Mouse (Mus musculus) CD4-positive, CD25-positive, alpha-beta regulatory T cell, adult 4 months (primary cell): ENCODE results near the gene Usmg5. TPM values are rescaled to one million over a fixed set of nuclear protein-coding genes. Genes with fewer than 3 reads are reported as not detected.

Experiments used
- ATAC-seq: one replicate; pipeline ENCODE4 v1.8.0; 2017
- polyA plus RNA-seq, 2 experiments: library from polyadenylated mRNA; unstranded; fragments of 100-300 nt; shearing (Covaris generic); gene quantifications; one replicate each; pipeline ENCODE4 v1.2.1; 2017

Usmg5 gene
- polyA plus RNA-seq, 2 experiments from 2014 or later: 175 to 307 TPM

DNA sequence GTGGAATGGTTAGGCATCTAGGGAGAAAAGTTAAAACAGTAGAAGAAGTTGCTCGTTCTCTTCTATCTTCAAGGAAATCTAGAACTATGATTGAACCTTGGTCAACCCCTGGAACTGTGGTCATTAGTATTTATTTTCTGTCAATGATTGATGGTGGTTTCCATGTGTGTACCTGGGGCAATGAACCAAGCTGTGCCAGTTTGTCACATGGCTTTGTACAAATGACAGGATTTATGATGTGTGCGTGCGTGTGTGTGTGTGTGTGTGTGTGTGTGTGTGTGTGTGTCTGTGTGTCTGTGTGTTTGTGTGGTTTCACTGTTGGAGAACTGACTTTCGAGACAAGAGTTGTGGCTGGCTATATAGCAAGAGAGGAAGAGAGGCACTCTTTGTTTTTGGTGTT, 37.0 kb downstream of the Usmg5 start:
- ATAC-seq: no peak

DNA sequence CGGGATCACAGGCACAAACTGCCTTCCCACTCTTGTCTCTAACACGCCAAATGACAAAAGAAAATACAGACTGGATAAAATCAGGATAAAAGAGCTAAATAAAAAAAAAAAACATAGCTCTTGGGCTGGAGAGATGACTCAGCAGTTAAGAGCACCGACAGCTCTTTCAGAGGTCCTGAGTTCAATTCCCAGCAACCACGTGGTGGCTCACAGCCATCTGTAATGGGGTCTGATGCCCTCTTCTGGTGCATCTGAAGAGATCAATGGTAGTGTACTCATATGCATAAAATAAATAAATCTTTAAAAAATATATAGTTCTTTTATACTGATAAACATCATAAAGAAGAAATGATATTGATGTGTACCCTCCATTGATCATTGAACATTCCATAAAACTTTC, 37.5 kb downstream of the Usmg5 start:
- ATAC-seq: no peak

DNA sequence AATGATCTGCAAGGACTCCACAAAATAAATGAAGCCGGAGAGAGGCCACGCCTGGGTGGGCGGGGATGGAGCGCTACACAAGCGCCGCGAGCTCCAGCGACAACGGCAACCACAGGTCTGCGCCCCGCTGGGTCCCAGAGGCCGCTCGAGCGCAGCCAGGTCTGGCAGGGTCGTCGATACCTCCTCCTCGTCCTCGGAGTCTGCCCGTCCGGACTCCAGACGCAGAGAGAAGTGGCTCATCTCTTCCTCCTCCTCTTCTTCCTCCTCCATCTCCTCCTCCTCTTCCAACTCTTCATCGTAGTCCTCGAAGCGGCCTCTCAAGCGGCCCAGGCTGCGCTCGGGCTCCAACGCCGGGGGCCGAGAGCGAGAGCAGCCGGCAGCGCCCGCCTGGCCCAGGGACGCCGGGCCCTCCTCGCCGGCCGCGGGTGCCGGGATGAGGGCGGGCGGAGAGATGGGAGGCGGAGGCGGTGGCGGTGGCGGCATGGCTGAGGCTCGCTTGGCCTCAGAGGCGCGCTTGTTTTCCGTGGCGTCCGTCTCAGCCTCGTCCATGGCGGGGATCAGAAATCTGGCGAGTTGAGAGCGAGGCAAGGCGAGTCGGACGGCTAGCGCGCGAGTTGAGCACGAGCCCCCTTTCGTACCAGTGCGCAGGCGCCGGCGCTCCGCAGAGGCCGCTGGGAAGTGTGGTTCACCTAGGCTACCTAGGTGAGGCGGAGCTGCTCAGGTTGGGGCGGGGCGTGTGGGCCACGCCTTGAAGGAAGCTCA, 40.0 kb downstream of the Usmg5 start, which contains the start of gene Pcgf6:
TSS of gene Pcgf6 (minus strand) at position 636 of the 762 bp plus-strand sequence.
- ATAC-seq: peak; percentile 94

GRCm38 (mm10) chr19:47049840-47050239, 40.6 kb downstream of the Usmg5 start:
- ATAC-seq: peak; percentile 25

DNA sequence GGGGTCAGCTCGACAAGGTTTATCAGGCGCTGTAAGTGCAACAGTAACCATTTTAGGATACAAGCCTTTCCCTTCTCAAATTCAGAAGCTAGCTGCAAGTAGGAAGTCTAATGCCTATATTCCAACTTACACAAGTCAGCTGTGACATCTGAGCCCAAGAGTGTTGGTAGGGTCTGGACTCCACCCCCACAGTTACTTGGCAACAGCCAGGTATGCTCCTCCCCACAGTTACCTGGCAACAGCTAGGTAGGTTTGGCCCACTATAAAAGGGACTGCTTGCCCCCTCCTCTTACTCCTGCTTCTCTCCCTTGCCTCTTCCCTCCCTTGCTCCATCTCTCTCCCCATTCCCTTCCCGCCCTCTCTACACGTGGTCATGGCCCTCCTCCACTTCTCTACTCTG, 41.4 kb downstream of the Usmg5 start:
- ATAC-seq: no peak

DNA sequence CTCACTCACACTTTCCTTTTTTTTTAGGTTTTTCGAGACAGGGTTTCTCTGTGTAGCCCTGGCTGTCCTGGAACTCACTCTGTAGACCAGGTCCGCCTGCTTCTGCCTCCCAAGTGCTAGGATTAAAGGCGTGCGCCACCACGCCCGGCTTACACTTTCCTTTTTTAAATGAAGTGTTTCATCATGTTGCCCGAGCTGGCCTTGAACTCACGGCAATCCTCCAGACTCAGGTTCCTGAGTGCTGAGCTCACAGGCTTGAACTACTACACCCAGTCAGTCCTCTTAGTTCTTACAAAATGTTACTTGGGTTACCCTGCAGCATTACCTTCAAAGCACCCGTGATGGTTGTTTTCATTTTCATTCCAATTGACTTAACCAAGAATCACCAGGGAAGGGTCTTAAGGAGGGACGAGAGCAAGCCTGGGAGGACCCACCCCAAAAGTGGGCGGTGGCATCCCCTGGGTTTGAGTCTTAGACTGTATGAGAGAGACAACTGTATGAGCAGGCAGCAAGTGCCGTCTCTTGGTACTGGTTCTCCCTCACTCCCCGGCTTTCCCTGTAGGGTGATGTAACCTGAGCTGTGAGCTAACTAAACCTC, 43.1 kb downstream of the Usmg5 start:
- no peak for ATAC-seq

GRCm38 (mm10) chr19:47046343-47046742, 44.1 kb downstream of the Usmg5 start:
- no peak for ATAC-seq

DNA sequence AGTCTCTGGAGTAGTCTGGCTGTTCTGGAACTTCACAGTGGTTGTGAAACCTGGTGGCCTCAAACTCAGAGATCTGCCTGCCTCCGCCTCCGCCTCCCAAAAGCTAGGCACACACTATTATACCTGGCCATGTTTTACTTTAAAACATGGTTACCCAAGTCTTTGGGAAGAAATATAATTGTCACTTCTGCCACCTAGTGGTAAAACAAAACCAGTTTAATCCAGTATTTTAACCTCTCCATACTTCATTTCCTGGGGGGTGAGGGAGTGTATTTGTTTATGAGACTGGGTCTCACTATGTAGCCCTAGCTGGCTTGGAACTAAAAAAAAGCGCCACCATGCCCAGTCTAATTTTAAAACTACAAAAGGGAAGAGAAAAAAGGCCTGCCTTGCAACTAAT, 46.8 kb downstream of the Usmg5 start:
- ATAC-seq: peak; percentile 60

- no peak for ATAC-seq
Observed at GRCm38 (mm10) chr19:47040720-47041473, 49.5 kb downstream of the Usmg5 start.

DNA sequence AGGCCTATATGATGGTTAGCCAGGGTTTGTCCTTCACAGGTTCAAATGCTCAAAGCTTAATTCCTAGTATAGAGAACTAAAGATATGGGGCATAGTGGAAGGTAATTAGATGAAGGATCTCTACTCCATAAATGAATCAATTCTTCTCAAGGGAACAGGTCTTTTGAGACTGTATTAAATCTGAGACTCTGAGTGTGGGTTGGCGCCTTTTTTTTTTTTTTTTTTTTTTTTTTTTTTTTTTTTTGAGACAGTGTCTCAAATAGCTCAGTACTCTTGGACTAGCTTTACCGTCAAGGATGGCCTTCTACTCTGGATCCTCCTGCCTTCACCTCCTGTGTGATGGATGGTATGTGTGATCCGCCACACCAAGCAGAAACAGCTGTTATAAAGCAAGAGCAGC, 53.9 kb downstream of the Usmg5 start:
- ATAC-seq: no peak

GRCm38 (mm10) chr19:47034916-47035315, 55.5 kb downstream of the Usmg5 start:
- ATAC-seq: no peak

Other genes starting within 250 kb of the Usmg5 start
- gene Ina, start 75.9 kb downstream of the Usmg5 start, polyA plus RNA-seq: not detected
- 10 to 100 TPM; 38.0 to 42.2 TPM for gene Nt5c2, start 75.5 kb downstream of the Usmg5 start, polyA plus RNA-seq
- gene Pcgf6, start 39.7 kb downstream of the Usmg5 start, polyA plus RNA-seq: 1 to 10 TPM; 7.4 to 8.9 TPM
- gene Taf5, start 22.9 kb downstream of the Usmg5 start, polyA plus RNA-seq: 1 to 10 TPM; 2.0 to 2.8 TPM
- 1 to 10 TPM; 7.9 to 9.4 TPM for gene Pdcd11, start 121 bp upstream of the Usmg5 start, polyA plus RNA-seq
- gene Calhm2, start 47.6 kb upstream of the Usmg5 start, polyA plus RNA-seq: 10 to 100 TPM; 13.0 to 27.1 TPM
- gene Calhm1, start 53.6 kb upstream of the Usmg5 start, polyA plus RNA-seq: not detected
- not detected for gene Calhm3, start 67.1 kb upstream of the Usmg5 start, polyA plus RNA-seq
- under 1 TPM; 0.20 to 0.47 TPM for gene Neurl1a, start 88.2 kb upstream of the Usmg5 start, polyA plus RNA-seq